Mouse (Mus musculus) G1E-ER4 (cell line): ENCODE results near the gene Pnp. TPM values are rescaled to one million over a fixed set of nuclear protein-coding genes. Genes with fewer than 3 reads are reported as not detected.

ENCODE experiments used
- GATA1 ChIP-seq: IDR thresholded peaks from one replicate; pipeline ENCODE4 v1.8.0; 2012; ENCODE audit warnings: low read length, inconsistent platforms
- polyA plus RNA-seq: library from polyadenylated mRNA; stranded (reverse); fragments of >175 nt; gene quantifications from 2 replicates; pipeline ENCODE4 v1.2.3, GENCODE M21; 2012

Pnp gene
- polyA plus RNA-seq, 1 experiment, result 1.1 TPM

DNA sequence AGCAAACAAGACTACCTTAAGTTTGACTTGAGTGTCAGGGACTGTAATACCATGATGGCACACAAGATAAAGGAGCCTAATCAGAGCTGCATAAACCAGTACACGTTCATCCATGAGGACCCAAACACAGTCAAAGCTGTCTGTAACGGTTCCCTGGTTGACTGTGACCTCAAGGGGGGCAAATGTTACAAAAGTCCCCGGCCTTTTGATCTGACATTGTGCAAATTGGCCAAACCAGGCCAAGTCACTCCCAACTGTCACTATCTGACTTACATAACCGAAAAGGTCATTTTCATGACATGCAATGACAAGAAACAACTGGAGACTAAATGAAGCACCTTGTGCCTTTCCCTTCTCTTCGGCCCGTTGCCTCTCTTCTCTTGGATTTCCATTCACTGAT, 78.7 kb downstream of the Pnp start:
- no peak for TF ChIP-seq GATA1

Other genes with a start within 250 kb of the Pnp start
- not detected in 2 replicates for gene Olfr747, start 237.9 kb upstream of the Pnp start, polyA plus RNA-seq
- not detected in 2 replicates for gene Olfr748, start 223.7 kb upstream of the Pnp start, polyA plus RNA-seq
- gene Olfr749, start 186.0 kb upstream of the Pnp start, polyA plus RNA-seq, result not detected in 2 replicates
- gene Ttc5, start 145.6 kb upstream of the Pnp start, polyA plus RNA-seq, result 8.2 and 26.0 TPM in 2 replicates
- 0.11 and 0.15 TPM in 2 replicates for gene Ccnb1ip1, start 123.3 kb upstream of the Pnp start, polyA plus RNA-seq
- gene Parp2, start 123.2 kb upstream of the Pnp start, polyA plus RNA-seq, result 5.4 and 6.2 TPM in 2 replicates
- 1.2 and 1.5 TPM in 2 replicates for gene Tep1, start 60.5 kb upstream of the Pnp start, polyA plus RNA-seq
- gene Klhl33, start 33.6 kb upstream of the Pnp start, polyA plus RNA-seq, result not detected in 2 replicates
- 46.1 and 70.5 TPM in 2 replicates for gene Osgep, start 6.2 kb upstream of the Pnp start, polyA plus RNA-seq
- gene Apex1, start 6.1 kb upstream of the Pnp start, polyA plus RNA-seq, result 204 and 236 TPM in 2 replicates
- 74.0 and 135 TPM in 2 replicates for gene Pip4p1, start 226 bp upstream of the Pnp start, polyA plus RNA-seq
- gene Gm49342, start 13.4 kb downstream of the Pnp start, polyA plus RNA-seq, result 0.12 and 1.1 TPM in 2 replicates
- not detected in 2 replicates for gene Pnp2, start 24.9 kb downstream of the Pnp start, polyA plus RNA-seq
- not detected in 2 replicates for gene Rnase10, start 76.7 kb downstream of the Pnp start, polyA plus RNA-seq
- gene Rnase9, start 110.8 kb downstream of the Pnp start, polyA plus RNA-seq, result not detected in 2 replicates
- not detected in 2 replicates for gene Rnase11, start 119.1 kb downstream of the Pnp start, polyA plus RNA-seq
- gene Rnase12, start 126.6 kb downstream of the Pnp start, polyA plus RNA-seq, result not detected in 2 replicates
- not detected in 2 replicates for gene Olfr750, start 143.4 kb downstream of the Pnp start, polyA plus RNA-seq
- not detected in 2 replicates for gene Rnase4, start 160.0 kb downstream of the Pnp start, polyA plus RNA-seq
- not detected in 2 replicates for gene Ang, start 160.1 kb downstream of the Pnp start, polyA plus RNA-seq
- not detected in 2 replicates for gene Eddm3b, start 183.3 kb downstream of the Pnp start, polyA plus RNA-seq
- gene Rnase6, start 192.8 kb downstream of the Pnp start, polyA plus RNA-seq, result 0.03 TPM in 1 of 2 replicates, not detected in the other
- not detected in 2 replicates for gene Rnase1, start 215.7 kb downstream of the Pnp start, polyA plus RNA-seq
- not detected in 2 replicates for gene Rnase2b, start 231.2 kb downstream of the Pnp start, polyA plus RNA-seq